Mouse (Mus musculus): Measurements from ENCODE around the gene Dhrs13.

- no peak for TF ChIP-seq POLR2A (IDR thresholded peaks at IDR 0.05; ENCODE audit: low read depth, low read length)
- no peak for TF ChIP-seq CTCF (conservative IDR thresholded peaks at IDR 0.05; ENCODE audit: insufficient read depth, insufficient read length, low read depth, low read length)
These were observed 42.9 kb upstream of the Dhrs13 start for GRCm38 (mm10) chr11:77989071-77989690.
